Mouse (Mus musculus) A20 (cell line): ENCODE measurements at regions not wholly inside any gene's neighbourhood (a gene's known extent, or its start where the extent isn't known, plus 50 kb on each side); places are given as distances from the start of the nearest gene placed in this dataset.

Source experiments
- DNase-seq: peaks from one replicate; pipeline ENCODE4 v3.0.0-alpha.2; 2011; ENCODE audit warnings: low read depth, low spot score

DNA sequence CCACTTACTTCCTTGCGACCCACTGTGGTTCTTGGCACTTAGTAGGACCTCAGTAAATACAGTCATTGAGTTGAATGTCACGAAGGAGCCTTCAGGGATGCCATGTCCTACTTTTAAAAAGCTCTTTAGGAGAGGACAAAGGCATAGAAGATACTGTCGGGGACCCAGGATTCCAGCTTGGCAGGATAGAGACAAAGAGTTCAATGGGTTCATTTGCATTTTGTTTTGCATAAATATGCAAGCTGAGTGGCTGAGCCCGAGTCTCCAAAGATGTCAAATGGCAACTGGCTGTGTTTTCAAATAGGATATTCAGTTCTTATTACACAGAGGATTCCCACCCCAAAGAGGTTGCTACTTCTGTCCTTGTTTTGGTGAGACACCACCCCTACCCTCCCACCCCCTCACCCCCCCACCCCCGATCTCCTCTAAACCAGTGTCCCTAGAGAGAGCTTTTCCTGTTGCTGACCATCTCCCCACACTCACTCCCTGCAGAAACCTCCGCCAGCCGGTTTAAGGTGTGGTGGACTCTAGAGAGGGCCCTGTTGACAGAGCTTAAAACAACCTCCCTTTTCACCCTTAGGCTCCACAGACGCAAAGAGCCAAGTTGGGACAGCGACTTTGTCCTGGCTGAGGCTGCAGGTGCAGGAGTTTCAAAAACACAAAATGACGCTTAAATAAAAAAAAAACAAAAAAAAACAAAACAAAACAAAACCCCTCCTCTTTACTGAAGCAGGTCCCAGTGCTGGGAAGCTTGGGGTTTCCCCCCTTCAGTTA lies 57.9 kb downstream of the Sox9 start:
- DNase-seq, result no peak

- DNase-seq, result no peak
Observed at GRCm38 (mm10) chr11:112840495-112840828, 58.4 kb downstream of the Sox9 start.

GRCm38 (mm10) chr11:112844258-112844901 lies 62.4 kb downstream of the Sox9 start:
- DNase-seq, result no peak

DNA sequence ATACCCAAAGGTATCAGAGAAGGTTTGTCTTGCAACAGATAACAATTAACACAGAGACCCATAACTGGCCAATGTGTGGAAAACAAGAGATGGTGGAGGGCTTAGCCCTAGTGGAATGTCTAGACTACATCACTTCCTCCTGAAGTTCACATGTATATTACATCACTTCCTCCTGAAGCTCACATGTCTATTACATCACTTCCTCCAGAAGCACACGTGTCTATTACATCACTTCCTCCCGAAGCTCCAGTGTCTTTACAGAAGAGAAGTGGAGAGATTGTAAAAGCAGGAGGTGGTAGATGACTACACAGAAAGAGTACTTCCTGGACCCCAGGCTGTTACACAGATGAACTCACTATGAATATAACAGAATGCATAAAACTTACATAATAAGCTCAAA lies 65.1 kb downstream of the Sox9 start:
- DNase-seq, result no peak

DNA sequence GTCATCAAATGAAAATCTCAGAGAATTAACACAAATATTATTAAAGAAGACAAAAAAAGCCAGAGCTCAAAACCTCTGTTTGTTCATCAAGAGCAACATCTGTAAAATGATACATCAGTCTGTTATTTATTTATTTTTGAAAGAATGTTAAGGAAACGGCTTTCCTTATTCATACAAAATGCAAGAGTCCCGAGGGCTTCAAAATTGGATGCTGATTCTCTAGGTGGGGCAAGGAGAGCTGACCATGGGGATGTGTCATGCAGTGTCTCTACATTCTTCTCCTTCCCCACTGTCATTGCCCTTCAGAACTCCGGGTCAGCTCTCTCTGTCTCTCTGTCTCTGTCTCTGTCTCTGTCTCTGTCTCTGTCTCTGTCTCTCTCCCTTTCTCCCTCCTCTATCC lies 65.8 kb downstream of the Sox9 start:
- no peak for DNase-seq

GRCm38 (mm10) chr11:112849974-112850373 lies 68.0 kb downstream of the Sox9 start:
- DNase-seq, result no peak

GRCm38 (mm10) chr11:112850532-112851272 lies 68.7 kb downstream of the Sox9 start:
- DNase-seq, result no peak

- DNase-seq, result no peak
Observed at GRCm38 (mm10) chr11:112851321-112851720, 69.3 kb downstream of the Sox9 start.

- DNase-seq, result no peak
Observed at GRCm38 (mm10) chr11:112855975-112856374, 74.0 kb downstream of the Sox9 start.

DNA sequence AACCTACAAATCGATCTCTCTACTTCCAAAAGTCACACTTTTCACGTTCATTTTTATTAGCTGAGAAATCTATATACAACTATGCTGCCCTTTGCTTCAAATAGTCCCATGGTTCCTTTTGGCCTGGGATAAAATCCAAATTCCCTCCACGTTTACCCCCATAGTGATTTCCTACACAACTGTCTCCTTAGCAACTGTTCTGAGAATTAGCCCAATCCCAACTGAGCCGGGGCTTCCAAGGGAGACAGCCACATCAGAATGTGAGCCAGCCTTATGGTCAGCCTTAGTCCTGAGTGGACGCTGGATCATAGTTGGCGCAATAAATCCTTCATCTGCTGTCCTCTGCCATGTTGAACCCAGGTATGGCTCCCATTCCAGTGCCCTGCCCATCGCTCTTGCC lies 77.3 kb downstream of the Sox9 start:
- no peak for DNase-seq

- DNase-seq, result no peak
Observed at GRCm38 (mm10) chr11:112860797-112861196, 78.8 kb downstream of the Sox9 start.

DNA sequence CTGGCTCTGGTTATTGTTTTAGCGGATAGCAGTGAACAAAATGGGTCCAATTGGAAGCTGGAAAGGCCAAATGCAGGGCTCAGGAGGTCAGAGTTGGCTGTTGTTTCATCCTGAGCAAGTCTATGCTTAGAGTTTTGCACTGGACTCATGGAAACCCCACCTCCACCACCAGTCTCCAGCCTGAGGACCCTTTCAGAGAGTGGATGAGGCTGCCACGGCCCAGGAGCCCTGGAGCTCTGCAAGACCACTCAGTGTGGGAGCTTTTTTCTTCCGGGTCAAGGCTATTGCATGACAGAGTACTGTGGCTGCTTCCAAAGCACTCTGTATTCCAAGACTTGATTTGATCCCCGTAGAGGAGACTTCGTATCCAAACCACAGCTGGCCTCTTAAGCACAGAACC lies 79.2 kb downstream of the Sox9 start:
- DNase-seq, result no peak

DNA sequence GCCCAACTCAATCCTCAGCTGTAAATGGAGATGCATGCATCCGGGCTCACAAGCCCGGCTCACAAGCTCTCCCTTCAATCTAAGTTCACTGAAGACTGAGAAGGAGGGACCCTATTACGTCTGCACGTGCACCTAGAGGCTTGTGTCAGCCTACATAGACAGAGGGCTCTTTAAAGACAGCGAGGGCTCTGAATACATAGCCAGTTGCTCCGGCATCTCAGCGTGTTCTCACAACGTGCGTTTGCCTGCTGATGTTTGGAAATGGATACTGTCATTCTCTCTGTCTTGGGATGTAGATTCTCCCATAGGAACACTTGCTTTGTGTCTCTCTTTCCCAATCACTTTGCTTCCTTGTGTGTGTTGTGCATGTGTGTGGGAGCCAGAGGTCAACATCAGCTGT lies 83.8 kb downstream of the Sox9 start:
- no peak for DNase-seq

GRCm38 (mm10) chr11:112869571-112869970 lies 87.5 kb downstream of the Sox9 start:
- DNase-seq, result no peak

DNA sequence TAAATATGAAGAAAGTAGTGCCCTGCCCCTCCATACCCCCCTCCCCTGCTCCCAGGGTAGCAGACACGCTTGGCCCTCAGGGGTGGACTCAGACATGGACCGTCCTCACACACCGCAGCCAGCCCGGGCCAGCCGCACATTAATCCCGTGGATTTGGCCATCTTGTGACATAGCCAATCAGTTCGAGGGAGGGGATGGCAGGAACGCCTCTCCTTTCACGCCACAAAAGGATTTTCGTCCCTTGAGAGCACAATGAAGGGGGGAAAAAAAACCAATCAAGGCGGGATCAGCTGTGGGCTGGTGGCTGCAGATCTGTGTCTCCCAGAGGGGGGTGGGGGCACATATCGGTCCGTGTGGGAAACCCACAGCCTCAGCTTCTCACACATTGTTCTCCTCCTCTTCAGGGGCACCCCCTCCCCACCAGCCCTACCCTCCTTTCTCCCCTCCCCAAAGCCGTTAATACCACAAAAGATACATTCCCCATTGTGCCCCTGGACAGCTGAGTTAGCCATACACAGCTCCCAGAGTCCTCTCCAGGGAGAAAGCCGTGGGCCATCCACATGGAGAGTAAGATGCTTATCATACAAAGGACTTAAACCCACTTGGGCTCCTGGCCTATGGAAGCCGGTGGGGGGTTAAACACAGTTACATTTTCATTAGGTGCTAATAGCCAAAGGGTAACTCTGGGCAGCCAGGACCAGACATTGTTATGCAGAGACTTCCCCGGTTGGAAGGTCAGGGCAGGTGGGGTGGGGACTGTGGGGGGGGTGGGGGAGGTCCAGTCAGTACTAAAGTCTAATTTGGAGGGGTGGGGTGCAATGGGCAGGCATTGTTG lies 88.4 kb downstream of the Sox9 start:
- DNase-seq, result no peak

- no peak for DNase-seq
Observed at GRCm38 (mm10) chr11:112872677-112873367, 90.8 kb downstream of the Sox9 start.

DNA sequence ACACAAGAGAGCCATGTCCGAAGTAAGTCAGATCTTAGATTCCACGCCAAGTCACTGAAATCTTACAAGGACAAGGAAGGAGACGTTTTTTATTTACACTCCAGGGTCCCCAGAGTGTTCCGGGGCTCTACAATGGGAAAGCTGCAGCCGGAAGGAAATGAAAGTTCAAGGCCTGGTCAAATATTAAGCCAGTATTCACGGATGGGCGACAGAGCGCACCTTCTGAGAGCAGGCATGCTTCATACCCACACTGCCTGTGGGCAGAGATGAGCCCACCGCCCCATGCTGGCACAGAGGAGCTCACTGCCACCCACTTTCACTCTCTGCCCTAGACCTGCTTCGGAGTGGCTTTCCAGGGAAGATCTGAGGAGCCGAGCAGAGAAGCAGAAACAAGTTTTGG lies 92.2 kb downstream of the Sox9 start:
- DNase-seq, result no peak

GRCm38 (mm10) chr11:112876226-112876625 lies 94.2 kb downstream of the Sox9 start:
- DNase-seq, result no peak

GRCm38 (mm10) chr11:112878436-112878835 lies 96.4 kb downstream of the Sox9 start:
- no peak for DNase-seq

- DNase-seq, result no peak
Observed at GRCm38 (mm10) chr11:112880736-112881135, 98.7 kb downstream of the Sox9 start.

GRCm38 (mm10) chr11:112885336-112885940 lies 103.4 kb downstream of the Sox9 start:
- no peak for DNase-seq
